11 mouse cellular contexts compared by ENCODE assay signal in genomic region chr17:13657656-13658292, GRCm38 (mm10).
A peak's percentile ranks its signal among the peaks of the same experiment; 100 is the strongest.
DNase-seq lines count a peak whose midpoint lies in the region; ATAC-seq and TF ChIP-seq lines count a peak whose summit lies in the region.
"Had no signal": no experiment of that assay in that cellular context is flagged by ENCODE, and none has a peak within 500 bp of the region (broad histone marks: within the 10 kb centered on the region; RNA-seq: fewer than 3 reads in every experiment).

No protein-coding gene starts in this region.

- H3K4me2 ChIP-seq in lung, embryonic 14.5 days, result no peak overlapping the region
- H3K4me2 ChIP-seq in heart, embryonic 16.5 days (ENCODE audit: low read depth, low read length), result no peak overlapping the region
- H3K4me2 ChIP-seq in midbrain, postnatal 0 days (ENCODE audit: low read depth, low read length, poor library complexity, severe bottlenecking), result no peak overlapping the region

- no peaks in the 10 kb centered on the region for H3K9me3 ChIP-seq in lung, embryonic 14.5 days (ENCODE audit: low read depth, low read length)
- no peaks in the 10 kb centered on the region for H3K9me3 ChIP-seq in heart, embryonic 16.5 days (replicated peaks; ENCODE audit: control insufficient read depth, low read length)
- no peaks in the 10 kb centered on the region for H3K9me3 ChIP-seq in midbrain, postnatal 0 days (ENCODE audit: low read length)
- H3K9me3 ChIP-seq: embryonic facial prominence, embryonic 12.5 days had no signal

- peaks cover 14% of the 10 kb centered on the region for H3K4me1 ChIP-seq in lung, embryonic 14.5 days (ENCODE audit: insufficient read depth)
- peaks cover 42% of the 10 kb centered on the region for H3K4me1 ChIP-seq in heart, embryonic 16.5 days (ENCODE audit: control insufficient read depth, insufficient read depth, low read length)
- H3K4me1 ChIP-seq in midbrain, postnatal 0 days (ENCODE audit: insufficient read depth, low read length), result peaks cover 3% of the 10 kb centered on the region; the same call in 1 of the 2 replicates

- no peaks in the 10 kb centered on the region for H3K36me3 ChIP-seq in lung, embryonic 14.5 days (ENCODE audit: insufficient read depth)
- no peaks in the 10 kb centered on the region for H3K36me3 ChIP-seq in heart, embryonic 16.5 days (ENCODE audit: control insufficient read depth, insufficient read depth)
- no peaks in the 10 kb centered on the region for H3K36me3 ChIP-seq in midbrain, postnatal 0 days (ENCODE audit: insufficient read depth, low read length)
- H3K36me3 ChIP-seq: embryonic facial prominence, embryonic 12.5 days had no signal

- no peaks in the 10 kb centered on the region for H3K27me3 ChIP-seq in lung, embryonic 14.5 days (ENCODE audit: insufficient read depth, low read length)
- H3K27me3 ChIP-seq in heart, embryonic 16.5 days (ENCODE audit: control insufficient read depth, insufficient read depth, low read length), result no peaks in the 10 kb centered on the region
- H3K27me3 ChIP-seq in midbrain, postnatal 0 days (ENCODE audit: insufficient read depth, low read length), result no peaks in the 10 kb centered on the region
- H3K27me3 ChIP-seq: embryonic facial prominence, embryonic 12.5 days; Patski had no signal

- DNase-seq in lung, embryonic 14.5 days, result no peak
- no peak for DNase-seq in lung, postnatal 25 days (ENCODE audit: low spot score)
- DNase-seq in cerebellum, postnatal 10 days, result peak; percentile 82 to 87
- peak; percentile 86 for DNase-seq in midbrain, postnatal 0 days (ENCODE audit: low spot score)
- DNase-seq in layer of hippocampus, adult 11-12 months (ENCODE audit: low spot score), result no peak
- no peak for DNase-seq in spleen, postnatal 10 days (ENCODE audit: low spot score in 2 of 2)
- DNase-seq: kidney, postnatal 36 days had no signal

- 52% methylated on average over 9 of the region's 9 CpGs for WGBS in lung, embryonic 14.5 days
- WGBS in heart, embryonic 16.5 days, result 33% methylated on average over 9 of the region's 9 CpGs
- WGBS in midbrain, postnatal 0 days, result 22% methylated on average over 9 of the region's 9 CpGs

- no peak overlapping the region for H3K4me3 ChIP-seq in lung, embryonic 14.5 days (ENCODE audit: low read depth, low read length)
- no peak overlapping the region for H3K4me3 ChIP-seq in heart, embryonic 16.5 days (ENCODE audit: low read length)
- H3K4me3 ChIP-seq in midbrain, postnatal 0 days (ENCODE audit: low read depth, low read length), result no peak overlapping the region
- H3K4me3 ChIP-seq: embryonic facial prominence, embryonic 12.5 days had no signal

- ATAC-seq in lung, embryonic 14.5 days (ENCODE audit: insufficient read depth), result peak; percentile 16; the same call in 1 of the 2 replicates
- ATAC-seq in heart, embryonic 16.5 days (replicated peaks; ENCODE audit: extremely low read depth, insufficient read depth, low FRiP score), result peak; percentile 49
- ATAC-seq in midbrain, postnatal 0 days (ENCODE audit: low FRiP score), result peak; percentile 77
- no peak for ATAC-seq in granulocyte monocyte progenitor cell, adult 5-6 weeks (replicated peaks; ENCODE audit: poor library complexity, severe bottlenecking)

- no peak for TF ChIP-seq CTCF in lung, embryonic 14.5 days (IDR thresholded peaks at IDR 0.05; ENCODE audit: low read depth)
- no peak for TF ChIP-seq CTCF in midbrain, postnatal 0 days (IDR thresholded peaks at IDR 0.05)

- H3K9ac ChIP-seq in lung, embryonic 14.5 days, result no peak overlapping the region
- H3K9ac ChIP-seq in heart, embryonic 16.5 days (ENCODE audit: low read length), result no peak overlapping the region
- H3K9ac ChIP-seq in midbrain, postnatal 0 days (replicated peaks; ENCODE audit: low read length, poor library complexity, severe bottlenecking), result no peak overlapping the region
- H3K9ac ChIP-seq: embryonic facial prominence, embryonic 12.5 days had no signal

- H3K27ac ChIP-seq in lung, embryonic 14.5 days (ENCODE audit: low read depth), result peak overlapping the region; percentile 28; the same call in 1 of the 2 replicates
- peak overlapping the region; percentile 74 for H3K27ac ChIP-seq in heart, embryonic 16.5 days (ENCODE audit: low read length)
- peak overlapping the region; percentile 67 for H3K27ac ChIP-seq in midbrain, postnatal 0 days (ENCODE audit: low read depth, low read length)

Comparison
In these comparisons a context has a peak if more than half of its experiments do, and no peak if none do; other contexts are left out.
1. DNase-seq: peak in cerebellum, postnatal 10 days (2 of 2) and midbrain, postnatal 0 days (single experiment); none in lung, embryonic 14.5 days (single experiment), lung, postnatal 25 days (single experiment), layer of hippocampus, adult 11-12 months (single experiment) and spleen, postnatal 10 days (0 of 2).
2. Peak in every context shown above with its lines, with median percentiles within 50 percentile points of each other: H3K27ac ChIP-seq.